Mouse (Mus musculus) CH12.LX (cell line): ENCODE measurements around the gene Sept4.

ENCODE experiments used
- CHD1 ChIP-seq: IDR thresholded peaks from 2 replicates; pipeline ENCODE4 v1.6.1; 2012; ENCODE audit warnings: low read depth, low read length, improper control_type of control experiment, inconsistent platforms
- CHD2 ChIP-seq: IDR thresholded peaks from 2 replicates; pipeline ENCODE4 v1.6.1; 2011; ENCODE audit warnings: low read length, improper control_type of control experiment
- CTCF ChIP-seq, 2 experiments: IDR thresholded peaks in 1 of 2; conservative IDR thresholded peaks in 1 of 2; 2 replicates each; pipeline ENCODE4 v1.5.1; 2011 to 2012; ENCODE audit warnings: low read depth in 2 of 2, low read length in 2 of 2, improper control_type of control experiment in 1 of 2, inconsistent platforms in 1 of 2, mild to moderate bottlenecking in 1 of 2, moderate library complexity in 1 of 2
- EP300 ChIP-seq: IDR thresholded peaks from 2 replicates; pipeline ENCODE4 v1.6.1; 2011; ENCODE audit warnings: low read length, improper control_type of control experiment
- HCFC1 ChIP-seq: IDR thresholded peaks from 2 replicates; pipeline ENCODE4 v1.6.1; 2012; ENCODE audit warnings: low read depth, mild to moderate bottlenecking, inconsistent platforms, low read length, improper control_type of control experiment
- JUND ChIP-seq: conservative IDR thresholded peaks from 2 replicates; pipeline ENCODE4 v1.6.1; 2011; ENCODE audit warnings: low read depth, low read length, improper control_type of control experiment
- MAX ChIP-seq: IDR thresholded peaks from 2 replicates; pipeline ENCODE4 v1.6.1; 2011; ENCODE audit warnings: low read length, improper control_type of control experiment
- NELFE ChIP-seq: IDR thresholded peaks from 2 replicates; pipeline ENCODE4 v1.6.1; 2011; ENCODE audit warnings: low read depth, low read length, improper control_type of control experiment
- POLR2A ChIP-seq: IDR thresholded peaks from 2 replicates; pipeline ENCODE4 v1.6.1; 2011; ENCODE audit warnings: low read depth, mild to moderate bottlenecking, improper control_type of control experiment, low read length
- SIN3A ChIP-seq: IDR thresholded peaks from 2 replicates; pipeline ENCODE4 v1.6.1; 2012; ENCODE audit warnings: low read length, improper control_type of control experiment, inconsistent platforms
- ZKSCAN1 ChIP-seq: IDR thresholded peaks from 2 replicates; pipeline ENCODE4 v1.6.1; 2012; ENCODE audit warnings: low read depth, inconsistent platforms, low read length, improper control_type of control experiment, borderline replicate concordance
- ZNF384 ChIP-seq: IDR thresholded peaks from 2 replicates; pipeline ENCODE4 v1.6.1; 2012; ENCODE audit warnings: low read depth, low read length, improper control_type of control experiment, inconsistent platforms

DNA sequence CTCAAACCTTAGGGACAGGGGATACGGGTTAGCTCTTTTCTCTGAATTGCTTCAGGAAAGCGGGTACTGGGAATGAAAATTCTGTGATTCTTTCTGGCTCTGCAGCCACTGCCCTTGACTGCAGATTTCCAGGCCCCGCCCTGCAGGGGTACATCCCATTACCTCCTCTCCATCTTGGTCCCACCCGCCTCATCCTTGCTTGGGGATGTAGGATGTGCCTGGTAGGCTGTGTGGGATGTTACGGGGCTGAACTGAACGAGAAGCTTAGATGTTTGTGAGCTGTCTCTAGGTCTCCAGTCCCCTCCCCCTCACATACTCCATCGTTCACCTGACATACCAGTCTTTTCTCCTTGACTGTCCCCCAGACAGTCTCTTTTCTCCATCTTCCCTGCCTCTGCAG is 27.3 kb downstream of the Sept4 start:
- TF ChIP-seq POLR2A: no peak
- TF ChIP-seq CTCF (conservative IDR thresholded peaks at IDR 0.05 in 1 of 2, IDR thresholded peaks at IDR 0.05 in 1 of 2; ENCODE audit: low read depth in 2 of 2, low read length in 2 of 2): no peak
- TF ChIP-seq NELFE: no peak
- no peak; the same call in 1 of the 2 replicates for TF ChIP-seq SIN3A
- no peak for TF ChIP-seq CHD1
- no peak for TF ChIP-seq ZKSCAN1
- TF ChIP-seq CHD2: peak; percentile 30; the same call in 1 of the 2 replicates
- no peak for TF ChIP-seq HCFC1
- TF ChIP-seq EP300: no peak
- no peak for TF ChIP-seq ZNF384
- no peak for TF ChIP-seq JUND
- no peak for TF ChIP-seq MAX
